Mouse (Mus musculus) lung, postnatal 0 days (tissue): ENCODE results near the gene Gbx1.

ENCODE experiments used
- CTCF ChIP-seq: IDR thresholded peaks from 2 replicates; pipeline ENCODE4 v1.5.1; 2016; ENCODE audit warnings: antibody characterized with exemption, mild to moderate bottlenecking
- EP300 ChIP-seq: IDR thresholded peaks from 2 replicates; pipeline ENCODE4 v1.6.1; 2016; ENCODE audit warnings: antibody characterized with exemption, mild to moderate bottlenecking, control low read depth

- TF ChIP-seq CTCF (no peak), EP300 (no peak)
Measured at GRCm38 (mm10) chr5:24556709-24557108, 29.7 kb upstream of the Gbx1 start, which contains the start of gene 4931409K22Rik.
